Comparison of ENCODE assay signal across 13 mouse cellular contexts in the genomic region with DNA sequence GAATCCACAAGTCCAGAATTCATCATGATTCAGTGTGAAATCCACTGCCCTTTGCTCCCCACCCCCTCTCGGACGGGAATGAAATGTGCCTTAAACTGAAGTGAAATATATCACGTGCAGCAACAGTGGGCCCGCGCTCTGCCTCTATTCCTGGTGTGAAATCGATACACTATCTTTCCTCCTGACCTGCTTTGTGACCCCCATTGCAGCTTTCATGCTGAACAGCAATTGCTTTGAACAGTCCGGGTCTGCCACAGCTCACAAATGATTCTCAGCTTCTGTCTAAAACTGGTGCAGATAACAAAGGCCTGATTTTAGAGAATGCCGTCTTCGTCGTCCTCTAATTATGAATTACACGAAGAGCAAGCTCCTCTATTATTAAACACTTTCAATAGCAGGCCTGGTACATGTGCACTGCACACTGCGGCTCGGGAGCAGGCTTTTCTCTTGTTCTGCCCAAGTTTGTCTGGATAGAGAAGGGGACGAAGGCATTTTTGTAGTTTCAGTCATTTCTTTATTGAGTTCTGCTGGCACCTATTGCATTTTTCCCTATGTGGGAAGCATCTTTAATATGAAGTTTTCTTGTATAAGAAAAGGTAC.
DNase-seq lines count a peak whose midpoint lies in the region; ATAC-seq and TF ChIP-seq lines count a peak whose summit lies in the region.
"Had no signal": no experiment of that assay in that cellular context is flagged by ENCODE, and none has a peak within 500 bp of the region (broad histone marks: within the 10 kb centered on the region; RNA-seq: fewer than 3 reads in every experiment).

No protein-coding gene starts in this region.

- no peak overlapping the region for H3K4me3 ChIP-seq in kidney, embryonic 14.5 days (ENCODE audit: low read length)
- H3K4me3 ChIP-seq in forebrain, embryonic 14.5 days (ENCODE audit: low read depth, low read length): no peak overlapping the region
- H3K4me3 ChIP-seq in midbrain, embryonic 16.5 days (ENCODE audit: low read depth, low read length): no peak overlapping the region
- no peak overlapping the region for H3K4me3 ChIP-seq in thymus, adult 2 months (ENCODE audit: control insufficient read depth, insufficient read depth, low read length)
- no peak overlapping the region for H3K4me3 ChIP-seq in left cerebral cortex, adult 2 months
- H3K4me3 ChIP-seq: heart, adult 2 months had no signal

- peak; percentile 55; the same call in 1 of the 2 replicates for ATAC-seq in kidney, embryonic 14.5 days (ENCODE audit: low FRiP score, low TSS enrichment)
- peak; percentile 55 for ATAC-seq in forebrain, embryonic 14.5 days
- peak; percentile 45; the same call in 1 of the 2 replicates for ATAC-seq in midbrain, embryonic 16.5 days
- ATAC-seq: inflammation-experienced regulatory T-cells, adult 6 months had no signal

- intact Hi-C loops in left cerebral cortex, adult 2 months (cut with DNase I): loop anchor here (5.0 kb wide), 1 partner anchor 86 kb away; no protein-coding TSS in a partner anchor

- no peak for DNase-seq in kidney, adult 8-10 months
- peak; percentile 48 for DNase-seq in embryo, embryonic 10 days (ENCODE audit: low spot score)
- peak; percentile 40 for DNase-seq in forebrain, embryonic 14.5 days (ENCODE audit: low spot score)
- DNase-seq in thymus, adult 2 months: no peak
- no peak for DNase-seq in adrenal gland, adult 2 months
- DNase-seq in left cerebral cortex, adult 2 months (ENCODE audit: extremely low spot score in 1 of 2, low spot score in 2 of 2): no peak
- DNase-seq: heart, adult 2 months; liver; lung, postnatal 4 days; thymus, adult 18-20 months had no signal

- no peaks in the 10 kb centered on the region for H3K9me3 ChIP-seq in kidney, embryonic 14.5 days (ENCODE audit: control insufficient read depth, low read length)
- H3K9me3 ChIP-seq in forebrain, embryonic 14.5 days (replicated peaks; ENCODE audit: control insufficient read depth, low read length): no peaks in the 10 kb centered on the region
- no peaks in the 10 kb centered on the region for H3K9me3 ChIP-seq in midbrain, embryonic 16.5 days (replicated peaks; ENCODE audit: control insufficient read depth, low read length, poor library complexity, severe bottlenecking)

- no peak overlapping the region for H3K27ac ChIP-seq in kidney, embryonic 14.5 days (ENCODE audit: low read depth, low read length)
- peak overlapping the region; percentile 3; the same call in 1 of the 2 replicates for H3K27ac ChIP-seq in forebrain, embryonic 14.5 days (ENCODE audit: low read depth, low read length)
- no peak overlapping the region; the same call in 1 of the 2 replicates for H3K27ac ChIP-seq in midbrain, embryonic 16.5 days (ENCODE audit: low read length)
- H3K27ac ChIP-seq in thymus, adult 2 months (ENCODE audit: control insufficient read depth, insufficient read depth, low read length): no peak overlapping the region
- no peak overlapping the region; the same call in 1 of the 2 replicates for H3K27ac ChIP-seq in left cerebral cortex, adult 2 months
- H3K27ac ChIP-seq: heart, adult 2 months had no signal

- no peak for TF ChIP-seq CTCF in thymus, adult 2 months (IDR thresholded peaks at IDR 0.05; ENCODE audit: borderline replicate concordance, control insufficient read depth, extremely low read depth, insufficient read depth, low read length, poor library complexity)
- no peak for TF ChIP-seq CTCF in left cerebral cortex, adult 2 months (IDR thresholded peaks at IDR 0.05)

- H3K4me1 ChIP-seq in kidney, embryonic 14.5 days (ENCODE audit: control insufficient read depth, insufficient read depth, low read length): peaks cover 3% of the 10 kb centered on the region; the same call in 1 of the 2 replicates
- H3K4me1 ChIP-seq in forebrain, embryonic 14.5 days (ENCODE audit: control insufficient read depth, insufficient read depth, low read length): peaks cover 3% of the 10 kb centered on the region
- peaks cover 2% of the 10 kb centered on the region; the same call in 1 of the 2 replicates for H3K4me1 ChIP-seq in midbrain, embryonic 16.5 days (ENCODE audit: control insufficient read depth, insufficient read depth, low read length)
- no peaks in the 10 kb centered on the region for H3K4me1 ChIP-seq in thymus, adult 2 months (replicated peaks; ENCODE audit: control insufficient read depth, insufficient read depth, low read length)

- WGBS in kidney, embryonic 14.5 days: 27% methylated on average over 14 of the region's 14 CpGs
- 24% methylated on average over 14 of the region's 14 CpGs for WGBS in forebrain, embryonic 14.5 days
- 23% methylated on average over 14 of the region's 14 CpGs for WGBS in midbrain, embryonic 16.5 days
- WGBS in thymus, adult 2 months: 93% methylated on average over 14 of the region's 14 CpGs

- H3K9ac ChIP-seq in kidney, embryonic 14.5 days (ENCODE audit: low read depth, low read length): no peak overlapping the region
- H3K9ac ChIP-seq in forebrain, embryonic 14.5 days (ENCODE audit: low read length): peak overlapping the region; percentile 18; the same call in 1 of the 2 replicates
- H3K9ac ChIP-seq in midbrain, embryonic 16.5 days (ENCODE audit: low read depth, low read length): no peak overlapping the region

- no peak for TF ChIP-seq POLR2A in thymus, adult 2 months (IDR thresholded peaks at IDR 0.05; ENCODE audit: control insufficient read depth, extremely low read depth, insufficient read depth, low read length, poor library complexity)

- no peaks in the 10 kb centered on the region for H3K27me3 ChIP-seq in kidney, embryonic 14.5 days (ENCODE audit: control insufficient read depth, insufficient read depth, low read length)
- no peaks in the 10 kb centered on the region for H3K27me3 ChIP-seq in forebrain, embryonic 14.5 days (replicated peaks; ENCODE audit: control insufficient read depth, insufficient read depth, low read length)
- H3K27me3 ChIP-seq in midbrain, embryonic 16.5 days (ENCODE audit: control insufficient read depth, insufficient read depth, low read depth, low read length): no peaks in the 10 kb centered on the region
- no peaks in the 10 kb centered on the region for H3K27me3 ChIP-seq in thymus, adult 2 months (ENCODE audit: control insufficient read depth, insufficient read depth, low read length)

- H3K36me3 ChIP-seq in kidney, embryonic 14.5 days (ENCODE audit: control insufficient read depth, insufficient read depth, low read length): no peaks in the 10 kb centered on the region
- H3K36me3 ChIP-seq in forebrain, embryonic 14.5 days (ENCODE audit: control insufficient read depth, insufficient read depth, low read length): no peaks in the 10 kb centered on the region
- no peaks in the 10 kb centered on the region for H3K36me3 ChIP-seq in midbrain, embryonic 16.5 days (ENCODE audit: control insufficient read depth, insufficient read depth, low read length)
- no peaks in the 10 kb centered on the region for H3K36me3 ChIP-seq in thymus, adult 2 months (ENCODE audit: control insufficient read depth, insufficient read depth, low read length)

- H3K4me2 ChIP-seq in kidney, embryonic 14.5 days (replicated peaks; ENCODE audit: low read depth, low read length): no peak overlapping the region
- no peak overlapping the region for H3K4me2 ChIP-seq in forebrain, embryonic 14.5 days (ENCODE audit: low read length)
- H3K4me2 ChIP-seq in midbrain, embryonic 16.5 days (ENCODE audit: low read length): peak overlapping the region; percentile 0; the same call in 1 of the 2 replicates

Comparison
In these comparisons a context has a peak if more than half of its experiments do, and no peak if none do; other contexts are left out.
1. DNase-seq: peak in embryo, embryonic 10 days (single experiment) and forebrain, embryonic 14.5 days (single experiment); none in kidney, adult 8-10 months (0 of 2), thymus, adult 2 months (single experiment), adrenal gland, adult 2 months (single experiment) and left cerebral cortex, adult 2 months (0 of 2).
2. Peak in every context shown above with its lines, with median percentiles within 50 percentile points of each other: ATAC-seq.